Mouse (Mus musculus): ENCODE measurements around the gene Cnpy4. TPM values are rescaled to one million over a fixed set of nuclear protein-coding genes. Genes with fewer than 3 reads are reported as not detected.
A peak's percentile ranks its signal among the peaks of the same experiment; 100 is the strongest.
"Not testable (repeated sequence)": the region's sequence is repeated elsewhere in the genome, so short reads cannot be mapped to it uniquely, and the experiment has no call there.

Cnpy4 gene
- polyA plus RNA-seq, 1 experiment from 2014 or later, result 29.5 TPM

GRCm38 (mm10) chr5:138195463-138195862 is 8.2 kb downstream of the Cnpy4 start:
- 0 out of 2 replicates have a peak, but pooled peaks cover 3% of the 10 kb centered on the region for H3K4me1 ChIP-seq (replicated peaks; ENCODE audit: control insufficient read depth, insufficient read depth, low read length)
- H3K9ac ChIP-seq, result peak overlapping the region; percentile 96
- no peaks in the 10 kb centered on the region for H3K9me3 ChIP-seq (ENCODE audit: control insufficient read depth, low read length)
- H3K4me2 ChIP-seq (replicated peaks), result peak overlapping the region; percentile 98
- 74% methylated on average over 7 of the region's 7 CpGs for WGBS
- DNase-seq (ENCODE audit: low spot score) (no peak), ATAC-seq (ENCODE audit: low FRiP score) (no peak)
- no peaks in the 10 kb centered on the region for H3K27me3 ChIP-seq (ENCODE audit: control insufficient read depth, insufficient read depth, low read length)
- peaks cover 22% of the 10 kb centered on the region for H3K36me3 ChIP-seq (replicated peaks; ENCODE audit: control insufficient read depth, insufficient read depth)
- peak overlapping the region; percentile 89 for H3K4me3 ChIP-seq (replicated peaks; ENCODE audit: low read length)
- H3K27ac ChIP-seq, result peak overlapping the region; percentile 91; the same call in 1 of the 2 replicates

GRCm38 (mm10) chr5:138199576-138199975 is 12.3 kb downstream of the Cnpy4 start:
- ATAC-seq (ENCODE audit: low FRiP score) (no peak), DNase-seq (ENCODE audit: low spot score) (peak; percentile 45)
- Histone ChIP-seq H3K9ac (no peak overlapping the region), H3K4me3 (replicated peaks; ENCODE audit: low read length) (no peak overlapping the region), H3K9me3 (ENCODE audit: control insufficient read depth, low read length) (no peaks in the 10 kb centered on the region), H3K27ac (no peak overlapping the region), H3K4me2 (replicated peaks) (no peak overlapping the region), H3K36me3 (replicated peaks; ENCODE audit: control insufficient read depth, insufficient read depth) (no peaks in the 10 kb centered on the region), H3K27me3 (ENCODE audit: control insufficient read depth, insufficient read depth, low read length) (no peaks in the 10 kb centered on the region), H3K4me1 (replicated peaks; ENCODE audit: control insufficient read depth, insufficient read depth, low read length) (0 out of 2 replicates have a peak, but pooled peaks cover 3% of the 10 kb centered on the region)
- WGBS, result 13% methylated on average over 1 of the region's 1 CpGs

GRCm38 (mm10) chr5:138202086-138202485 is 14.8 kb downstream of the Cnpy4 start:
- Histone ChIP-seq H3K9ac (no peak overlapping the region), H3K27ac (no peak overlapping the region), H3K27me3 (ENCODE audit: control insufficient read depth, insufficient read depth, low read length) (no peaks in the 10 kb centered on the region), H3K36me3 (replicated peaks; ENCODE audit: control insufficient read depth, insufficient read depth) (no peaks in the 10 kb centered on the region), H3K4me3 (replicated peaks; ENCODE audit: low read length) (no peak overlapping the region), H3K4me2 (replicated peaks) (no peak overlapping the region), H3K9me3 (ENCODE audit: control insufficient read depth, low read length) (0 out of 2 replicates have a peak, but pooled peaks cover 3% of the 10 kb centered on the region), H3K4me1 (replicated peaks; ENCODE audit: control insufficient read depth, insufficient read depth, low read length) (no peaks in the 10 kb centered on the region)
- DNase-seq (ENCODE audit: low spot score) (no peak), ATAC-seq (ENCODE audit: low FRiP score) (no peak)
- WGBS, result 77% methylated on average over 3 of the region's 3 CpGs

GRCm38 (mm10) chr5:138207253-138207652 is 20.0 kb downstream of the Cnpy4 start:
- H3K4me3 ChIP-seq (replicated peaks; ENCODE audit: low read length), result no peak overlapping the region
- H3K9ac ChIP-seq, result no peak overlapping the region
- no peak overlapping the region for H3K27ac ChIP-seq
- DNase-seq (ENCODE audit: low spot score) (no peak), ATAC-seq (ENCODE audit: low FRiP score) (no peak)
- no peak overlapping the region for H3K4me2 ChIP-seq (replicated peaks)
- H3K27me3 ChIP-seq (ENCODE audit: control insufficient read depth, insufficient read depth, low read length), result no peaks in the 10 kb centered on the region
- H3K4me1 ChIP-seq (replicated peaks; ENCODE audit: control insufficient read depth, insufficient read depth, low read length), result no peaks in the 10 kb centered on the region
- no peaks in the 10 kb centered on the region for H3K36me3 ChIP-seq (replicated peaks; ENCODE audit: control insufficient read depth, insufficient read depth)
- peaks cover 7% of the 10 kb centered on the region; the same call in 1 of the 2 replicates for H3K9me3 ChIP-seq (ENCODE audit: control insufficient read depth, low read length)
- 85% methylated on average over 1 of the region's 1 CpGs for WGBS

- Histone ChIP-seq H3K4me3 (replicated peaks; ENCODE audit: low read length) (no peak overlapping the region), H3K9me3 (ENCODE audit: control insufficient read depth, low read length) (peaks cover 7% of the 10 kb centered on the region; the same call in 1 of the 2 replicates), H3K27me3 (ENCODE audit: control insufficient read depth, insufficient read depth, low read length) (no peaks in the 10 kb centered on the region), H3K27ac (no peak overlapping the region), H3K4me1 (replicated peaks; ENCODE audit: control insufficient read depth, insufficient read depth, low read length) (no peaks in the 10 kb centered on the region), H3K36me3 (replicated peaks; ENCODE audit: control insufficient read depth, insufficient read depth) (no peaks in the 10 kb centered on the region), H3K4me2 (replicated peaks) (no peak overlapping the region), H3K9ac (no peak overlapping the region)
- WGBS, result 84% methylated on average over 4 of the region's 4 CpGs
- ATAC-seq (ENCODE audit: low FRiP score) (no peak), DNase-seq (ENCODE audit: low spot score) (no peak)
Measured at GRCm38 (mm10) chr5:138207873-138208272, 20.6 kb downstream of the Cnpy4 start.

GRCm38 (mm10) chr5:138216632-138217031 is 29.3 kb downstream of the Cnpy4 start:
- not testable (repeated sequence) for H3K4me1 ChIP-seq (replicated peaks; ENCODE audit: control insufficient read depth, insufficient read depth, low read length); ATAC-seq (ENCODE audit: low FRiP score); H3K4me2 ChIP-seq (replicated peaks); H3K9me3 ChIP-seq (ENCODE audit: control insufficient read depth, low read length); H3K36me3 ChIP-seq (replicated peaks; ENCODE audit: control insufficient read depth, insufficient read depth); H3K27ac ChIP-seq; H3K27me3 ChIP-seq (ENCODE audit: control insufficient read depth, insufficient read depth, low read length); H3K9ac ChIP-seq; DNase-seq (ENCODE audit: low spot score); H3K4me3 ChIP-seq (replicated peaks; ENCODE audit: low read length)
- 93% methylated on average over 13 of the region's 13 CpGs for WGBS

- Histone ChIP-seq H3K27me3 (ENCODE audit: control insufficient read depth, insufficient read depth, low read length) (no peaks in the 10 kb centered on the region), H3K4me2 (replicated peaks) (no peak overlapping the region), H3K9ac (no peak overlapping the region), H3K9me3 (ENCODE audit: control insufficient read depth, low read length) (no peaks in the 10 kb centered on the region), H3K36me3 (replicated peaks; ENCODE audit: control insufficient read depth, insufficient read depth) (no peaks in the 10 kb centered on the region), H3K27ac (no peak overlapping the region), H3K4me1 (replicated peaks; ENCODE audit: control insufficient read depth, insufficient read depth, low read length) (no peaks in the 10 kb centered on the region), H3K4me3 (replicated peaks; ENCODE audit: low read length) (no peak overlapping the region)
- DNase-seq (ENCODE audit: low spot score) (no peak), ATAC-seq (ENCODE audit: low FRiP score) (no peak)
- WGBS, result 95% methylated on average over 2 of the region's 2 CpGs
Measured at GRCm38 (mm10) chr5:138219864-138220263, 32.6 kb downstream of the Cnpy4 start.

GRCm38 (mm10) chr5:138222111-138222510 is 34.8 kb downstream of the Cnpy4 start:
- H3K27me3 ChIP-seq (ENCODE audit: control insufficient read depth, insufficient read depth, low read length), result no peaks in the 10 kb centered on the region
- H3K9ac ChIP-seq, result no peak overlapping the region
- DNase-seq (ENCODE audit: low spot score), result peak; percentile 78
- no peak overlapping the region for H3K27ac ChIP-seq
- no peak for ATAC-seq (ENCODE audit: low FRiP score)
- no peaks in the 10 kb centered on the region for H3K9me3 ChIP-seq (ENCODE audit: control insufficient read depth, low read length)
- no peaks in the 10 kb centered on the region for H3K4me1 ChIP-seq (replicated peaks; ENCODE audit: control insufficient read depth, insufficient read depth, low read length)
- no peak overlapping the region for H3K4me2 ChIP-seq (replicated peaks)
- no peak overlapping the region for H3K4me3 ChIP-seq (replicated peaks; ENCODE audit: low read length)
- WGBS, result 27% methylated on average over 4 of the region's 4 CpGs
- no peaks in the 10 kb centered on the region for H3K36me3 ChIP-seq (replicated peaks; ENCODE audit: control insufficient read depth, insufficient read depth)

GRCm38 (mm10) chr5:138223287-138223686 is 36.0 kb downstream of the Cnpy4 start:
- no peak overlapping the region for H3K4me2 ChIP-seq (replicated peaks)
- no peaks in the 10 kb centered on the region for H3K4me1 ChIP-seq (replicated peaks; ENCODE audit: control insufficient read depth, insufficient read depth, low read length)
- 68% methylated on average over 3 of the region's 3 CpGs for WGBS
- no peak for DNase-seq (ENCODE audit: low spot score)
- H3K4me3 ChIP-seq (replicated peaks; ENCODE audit: low read length), result no peak overlapping the region
- no peak overlapping the region for H3K9ac ChIP-seq
- no peaks in the 10 kb centered on the region for H3K36me3 ChIP-seq (replicated peaks; ENCODE audit: control insufficient read depth, insufficient read depth)
- no peaks in the 10 kb centered on the region for H3K9me3 ChIP-seq (ENCODE audit: control insufficient read depth, low read length)
- H3K27ac ChIP-seq, result no peak overlapping the region
- ATAC-seq (ENCODE audit: low FRiP score), result no peak
- H3K27me3 ChIP-seq (ENCODE audit: control insufficient read depth, insufficient read depth, low read length), result no peaks in the 10 kb centered on the region

GRCm38 (mm10) chr5:138225700-138226099 is 38.4 kb downstream of the Cnpy4 start, which contains the start of gene Nxpe5:
Gene Nxpe5, plus strand, starts transcription at chr5:138225898.
- ATAC-seq (ENCODE audit: low FRiP score) (no peak), DNase-seq (ENCODE audit: low spot score) (no peak)
- no peaks in the 10 kb centered on the region for H3K4me1 ChIP-seq (replicated peaks; ENCODE audit: control insufficient read depth, insufficient read depth, low read length)
- 66% methylated on average over 2 of the region's 2 CpGs for WGBS
- no peaks in the 10 kb centered on the region for H3K9me3 ChIP-seq (ENCODE audit: control insufficient read depth, low read length)
- no peak within 1 kb of the TSS for H3K9ac ChIP-seq
- H3K27ac ChIP-seq, result no peak within 1 kb of the TSS
- no peaks in the 10 kb centered on the region for H3K36me3 ChIP-seq (replicated peaks; ENCODE audit: control insufficient read depth, insufficient read depth)
- no peak within 1 kb of the TSS for H3K4me3 ChIP-seq (replicated peaks; ENCODE audit: low read length)
- H3K27me3 ChIP-seq (ENCODE audit: control insufficient read depth, insufficient read depth, low read length), result no peaks in the 10 kb centered on the region
- no peak within 1 kb of the TSS for H3K4me2 ChIP-seq (replicated peaks)
